Mouse (Mus musculus): ENCODE data around the gene Col4a3.

GRCm38 (mm10) chr1:82577339-82577738 is 9.4 kb upstream of the Col4a3 start:
- TF ChIP-seq POLR2A (IDR thresholded peaks at IDR 0.05; ENCODE audit: extremely low read depth, insufficient read depth, low read length), result no peak
- TF ChIP-seq CTCF (IDR thresholded peaks at IDR 0.05; ENCODE audit: low read depth, low read length), result no peak
